Mouse (Mus musculus): ENCODE data around the gene Ccdc96.

Gene Ccdc96

DNA sequence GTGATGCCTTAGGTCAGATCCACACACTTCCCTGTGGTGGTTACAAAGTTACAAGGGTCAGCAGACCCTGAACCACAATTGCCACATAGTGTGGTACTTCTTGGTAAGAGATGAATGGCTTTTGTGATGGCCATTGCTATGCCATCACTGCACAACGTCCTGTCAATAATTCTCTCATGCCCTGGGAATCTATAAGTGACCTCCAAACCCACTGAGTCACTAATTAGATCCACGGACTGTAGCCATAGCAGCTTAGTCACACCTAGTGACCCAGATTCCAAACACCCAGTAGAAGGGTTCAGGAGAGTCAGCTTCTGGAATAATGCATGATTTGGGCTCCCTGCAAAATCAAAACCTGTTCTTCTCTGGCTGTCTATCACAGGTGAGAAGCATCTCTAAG lies 40.8 kb downstream of the Ccdc96 start:
- no peak for DNase-seq (ENCODE audit: low spot score in 2 of 2)

GRCm38 (mm10) chr5:36526274-36526673 lies 41.9 kb downstream of the Ccdc96 start:
- DNase-seq (ENCODE audit: low spot score in 2 of 2) = no peak

GRCm38 (mm10) chr5:36526921-36527320 lies 42.5 kb downstream of the Ccdc96 start:
- DNase-seq (ENCODE audit: low spot score in 2 of 2) = no peak

- no peak for DNase-seq (ENCODE audit: low spot score in 2 of 2)
Observed at GRCm38 (mm10) chr5:36529698-36530097, 45.3 kb downstream of the Ccdc96 start.

GRCm38 (mm10) chr5:36530129-36530751 lies 45.9 kb downstream of the Ccdc96 start:
- DNase-seq (ENCODE audit: low spot score in 2 of 2) = peak; percentile 93 to 95

- no peak for DNase-seq (ENCODE audit: low spot score in 2 of 2)
Observed at GRCm38 (mm10) chr5:36534455-36535030, 50.2 kb downstream of the Ccdc96 start.

GRCm38 (mm10) chr5:36535438-36536176 lies 51.2 kb downstream of the Ccdc96 start:
- DNase-seq (ENCODE audit: low spot score in 2 of 2) = no peak

DNA sequence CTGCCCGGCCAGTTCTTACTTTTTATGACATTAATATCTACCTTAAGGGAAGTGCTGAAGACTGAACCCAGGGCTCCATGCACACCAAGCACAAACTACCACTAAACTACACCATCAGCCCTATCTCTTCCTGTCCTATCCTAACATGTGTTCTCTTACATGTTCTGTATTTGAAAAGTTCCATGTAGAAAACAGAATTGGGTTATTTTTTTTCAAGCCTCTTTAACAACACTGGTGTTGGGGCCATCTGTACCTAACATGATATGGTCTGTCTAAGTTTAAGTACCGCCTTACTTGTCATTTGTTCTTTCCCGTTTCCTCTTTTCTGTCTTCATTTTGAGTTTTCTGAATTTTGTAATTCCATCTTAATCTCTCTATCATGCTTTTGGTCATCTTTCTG lies 52.0 kb downstream of the Ccdc96 start:
- DNase-seq (ENCODE audit: low spot score in 2 of 2) = no peak
